Comparison of ENCODE assay signal across 8 mouse cellular contexts in the genomic region with DNA sequence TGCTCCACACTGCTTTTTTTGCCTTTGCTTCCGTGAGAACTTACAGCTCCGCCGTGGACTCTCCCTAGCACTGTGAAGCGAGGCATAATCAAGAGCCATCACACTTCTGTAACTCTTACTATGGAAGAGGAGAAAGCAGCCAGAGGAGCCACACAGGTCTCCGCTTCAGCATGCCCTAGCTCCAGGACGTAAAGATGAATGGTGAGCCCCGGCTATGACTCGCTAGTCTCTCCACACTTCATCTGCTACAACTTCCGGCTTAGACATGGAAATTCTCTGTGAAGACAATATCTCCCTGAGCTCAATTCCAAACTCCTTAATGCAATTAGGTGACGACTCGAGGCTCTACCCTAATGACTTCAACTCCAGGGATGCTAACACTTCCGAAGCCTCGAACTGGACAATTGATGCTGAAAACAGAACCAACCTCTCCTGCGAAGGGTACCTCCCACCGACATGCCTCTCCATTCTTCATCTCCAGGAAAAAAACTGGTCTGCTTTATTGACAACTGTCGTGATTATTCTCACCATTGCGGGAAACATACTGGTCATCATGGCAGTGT. TPM values are rescaled to one million over a fixed set of nuclear protein-coding genes. Genes with fewer than 3 reads are reported as not detected.
DNase-seq lines count a peak whose midpoint lies in the region; ATAC-seq lines count a peak whose summit lies in the region.

No protein-coding gene starts in this region.

- peaks cover 19% of the 10 kb centered on the region for H3K4me1 ChIP-seq in limb, embryonic 10.5 days
- peaks cover 25% of the 10 kb centered on the region for H3K4me1 ChIP-seq in neural tube, embryonic 15.5 days

- H3K4me3 ChIP-seq in limb, embryonic 10.5 days: peak overlapping the region; percentile 48
- H3K4me3 ChIP-seq in neural tube, embryonic 15.5 days (replicated peaks): peak overlapping the region; percentile 48

- H3K27ac ChIP-seq in limb, embryonic 10.5 days: no peak overlapping the region
- H3K27ac ChIP-seq in neural tube, embryonic 15.5 days (replicated peaks): no peak overlapping the region

- ATAC-seq in erythroblast, adult 5-6 weeks (replicated peaks; ENCODE audit: low FRiP score, poor library complexity, severe bottlenecking): 0 out of 2 replicates have a peak, but pooled peaks have one; percentile 13
- 0 out of 2 replicates have a peak, but pooled peaks have one; percentile 22 for ATAC-seq in neural tube, embryonic 15.5 days (ENCODE audit: low FRiP score)

- no peaks in the 10 kb centered on the region for H3K36me3 ChIP-seq in limb, embryonic 10.5 days
- H3K36me3 ChIP-seq in neural tube, embryonic 15.5 days: no peaks in the 10 kb centered on the region

- peak overlapping the region; percentile 52 for H3K9ac ChIP-seq in neural tube, embryonic 15.5 days (replicated peaks)

- peaks cover 40% of the 10 kb centered on the region for H3K27me3 ChIP-seq in limb, embryonic 10.5 days (ENCODE audit: low read depth, poor library complexity, severe bottlenecking)
- H3K27me3 ChIP-seq in neural tube, embryonic 15.5 days (replicated peaks): no peaks in the 10 kb centered on the region

- peak; percentile 25 to 45 for DNase-seq in right cerebral cortex, adult 2 months (ENCODE audit: low spot score in 2 of 2)
- DNase-seq in right cerebral cortex, postnatal 25 days: no peak
- DNase-seq in limb, embryonic 10.5 days (ENCODE audit: low spot score): no peak
- DNase-seq in cerebellum, adult 11-12 months: no peak
- no peak for DNase-seq in lung, postnatal 14 days
- no peak for DNase-seq in frontal cortex, postnatal 14 days (ENCODE audit: low spot score in 2 of 2)

- H3K4me2 ChIP-seq in neural tube, embryonic 15.5 days: peak overlapping the region; percentile 85

- 31% methylated on average over 17 of the region's 17 CpGs for WGBS in limb, embryonic 10.5 days
- WGBS in neural tube, embryonic 15.5 days: 16% methylated on average over 17 of the region's 17 CpGs

- H3K9me3 ChIP-seq in limb, embryonic 10.5 days (replicated peaks): no peaks in the 10 kb centered on the region
- H3K9me3 ChIP-seq in neural tube, embryonic 15.5 days (replicated peaks): no peaks in the 10 kb centered on the region

RNA-seq across cellular contexts. Expression of gene Htr2a, which starts 1.1 kb away (rescaled TPM):
- not detected in 2 replicates for total RNA-seq in erythroblast, adult 5-6 weeks (2015; ENCODE audit: low replicate concordance)
- 0.09 and 0.42 TPM in 2 replicates for total RNA-seq in erythroblast, adult 5-6 weeks (2017; ENCODE audit: low replicate concordance)
- 0.04 and 0.06 TPM in 2 replicates for polyA plus RNA-seq in limb, embryonic 10.5 days (2016; fragmentation: Nextera tagmentation; extraction: Ambion mirVana)
- 3.7 and 4.4 TPM in 2 replicates for polyA plus RNA-seq in neural tube, embryonic 15.5 days (2015; fragmentation: Nextera tagmentation; extraction: Ambion mirVana)

Comparison
In these comparisons a context has a peak if more than half of its experiments do, and no peak if none do; other contexts are left out.
1. DNase-seq: peak in right cerebral cortex, adult 2 months (2 of 2); none in right cerebral cortex, postnatal 25 days (single experiment), limb, embryonic 10.5 days (single experiment), cerebellum, adult 11-12 months (single experiment), lung, postnatal 14 days (single experiment) and frontal cortex, postnatal 14 days (0 of 2).